Mouse (Mus musculus): ENCODE data around the gene Ndufa4. TPM values are rescaled to one million over a fixed set of nuclear protein-coding genes. Genes with fewer than 3 reads are reported as not detected.

The Ndufa4 gene
- 343 and 984 TPM in 2 replicates for polyA plus RNA-seq (2012; rRNA removed; ENCODE audit: low replicate concordance)

GRCm38 (mm10) chr6:11907269-11908032 lies at the start of gene Ndufa4, which contains the start of gene Phf14:
TSS of gene Ndufa4 (minus strand) at chr6:11907497.
TSS of gene Phf14 (plus strand) at chr6:11907809.

Other genes starting within 250 kb of the Ndufa4 start
- 4.8 and 5.2 TPM in 2 replicates for gene Phf14, start 312 bp upstream of the Ndufa4 start, polyA plus RNA-seq (2012; rRNA removed; ENCODE audit: low replicate concordance)

Measured in mammary gland, adult 2 months (tissue).